ENCODE assay signal across 25 mouse cellular contexts in the genomic region with DNA sequence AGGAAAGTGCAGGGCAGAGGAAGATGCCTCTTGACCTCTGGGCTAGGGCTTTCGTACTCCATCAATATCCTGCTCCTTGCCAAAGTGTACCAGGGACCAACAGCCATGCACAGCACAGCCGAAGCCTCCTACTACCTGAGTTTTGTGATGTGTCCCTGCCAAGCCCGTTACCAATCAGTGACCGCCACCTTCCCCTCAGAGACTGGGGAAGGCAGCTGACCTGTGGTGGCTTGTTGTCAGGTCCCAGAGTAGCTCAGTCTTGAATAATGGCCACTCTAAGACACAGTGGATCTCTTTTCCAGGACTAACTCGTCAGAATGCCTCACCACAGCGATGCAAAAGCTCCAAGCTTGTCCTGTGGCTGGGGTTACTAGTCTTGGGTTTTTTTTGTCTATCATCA. TPM values are rescaled to one million over a fixed set of nuclear protein-coding genes. Genes with fewer than 3 reads are reported as not detected.
DNase-seq lines count a peak whose midpoint lies in the region; ATAC-seq and TF ChIP-seq lines count a peak whose summit lies in the region.
"Had no signal": no experiment of that assay in that cellular context is flagged by ENCODE, and none has a peak within 500 bp of the region (broad histone marks: within the 10 kb centered on the region; RNA-seq: fewer than 3 reads in every experiment).

No protein-coding gene starts in this region.

- no peaks in the 10 kb centered on the region for H3K36me3 ChIP-seq in kidney, adult 2 months (ENCODE audit: control insufficient read depth, insufficient read depth, low read length)
- no peaks in the 10 kb centered on the region for H3K36me3 ChIP-seq in liver, postnatal 0 days (replicated peaks; ENCODE audit: insufficient read depth, low read length)
- H3K36me3 ChIP-seq: embryonic facial prominence, embryonic 13.5 days; embryonic facial prominence, embryonic 15.5 days; forebrain, embryonic 12.5 days; G1E had no signal

- H3K4me1 ChIP-seq in kidney, adult 2 months (ENCODE audit: control insufficient read depth, insufficient read depth, low read length) = peaks cover 12% of the 10 kb centered on the region; the same call in 1 of the 2 replicates
- peaks cover 13% of the 10 kb centered on the region; the same call in 1 of the 2 replicates for H3K4me1 ChIP-seq in liver, postnatal 0 days (ENCODE audit: insufficient read depth)
- H3K4me1 ChIP-seq: embryonic facial prominence, embryonic 13.5 days; embryonic facial prominence, embryonic 15.5 days; forebrain, embryonic 12.5 days had no signal

- no peak overlapping the region for H3K4me3 ChIP-seq in kidney, adult 2 months (ENCODE audit: insufficient read depth, low read depth, low read length)
- H3K4me3 ChIP-seq in liver, postnatal 0 days (ENCODE audit: low read depth, low read length) = no peak overlapping the region
- H3K4me3 ChIP-seq: embryonic facial prominence, embryonic 13.5 days; embryonic facial prominence, embryonic 15.5 days; erythroblast, embryonic 14.5 days; forebrain, embryonic 12.5 days had no signal

- H3K27me3 ChIP-seq in kidney, adult 2 months (replicated peaks; ENCODE audit: control insufficient read depth, insufficient read depth, low read length) = no peaks in the 10 kb centered on the region
- no peaks in the 10 kb centered on the region for H3K27me3 ChIP-seq in liver, postnatal 0 days (ENCODE audit: insufficient read depth, low read length)
- H3K27me3 ChIP-seq: embryonic facial prominence, embryonic 13.5 days; embryonic facial prominence, embryonic 15.5 days; forebrain, embryonic 12.5 days; Patski had no signal

- no peaks in the 10 kb centered on the region for H3K9me3 ChIP-seq in liver, postnatal 0 days (ENCODE audit: low read length)
- H3K9me3 ChIP-seq: embryonic facial prominence, embryonic 13.5 days; embryonic facial prominence, embryonic 15.5 days; forebrain, embryonic 12.5 days; G1E had no signal

- H3K4me2 ChIP-seq in liver, postnatal 0 days (ENCODE audit: low read depth, low read length) = no peak overlapping the region
- H3K4me2 ChIP-seq: embryonic facial prominence, embryonic 13.5 days; embryonic facial prominence, embryonic 15.5 days; forebrain, embryonic 12.5 days had no signal

- no peak for TF ChIP-seq EP300 in liver, postnatal 0 days (IDR thresholded peaks at IDR 0.05; ENCODE audit: low read depth)

- no peak for TF ChIP-seq POLR2A in kidney, adult 2 months (IDR thresholded peaks at IDR 0.05; ENCODE audit: low read depth, low read length)

- intact Hi-C loops in heart, postnatal 14 days (cut with DNase I) = no loop called here

- H3K27ac ChIP-seq in kidney, adult 2 months (ENCODE audit: insufficient read depth, low read depth, low read length) = peak overlapping the region; percentile 13; the same call in 1 of the 2 replicates
- peak overlapping the region; percentile 83 for H3K27ac ChIP-seq in liver, postnatal 0 days (ENCODE audit: low read depth)
- H3K27ac ChIP-seq: embryonic facial prominence, embryonic 13.5 days; embryonic facial prominence, embryonic 15.5 days; forebrain, embryonic 12.5 days had no signal

- WGBS in kidney, adult 2 months = 83% methylated on average over 6 of the region's 6 CpGs
- WGBS in liver, postnatal 0 days (ENCODE audit: insufficient replicate concordance) = 71% methylated on average over 6 of the region's 6 CpGs

- peak; percentile 66 for DNase-seq in heart, adult 11 months
- DNase-seq in heart, postnatal 14 days = no peak
- DNase-seq in kidney, adult 2 months = no peak
- no peak for DNase-seq in kidney, postnatal 25 days
- no peak for DNase-seq in liver, postnatal 0 days
- DNase-seq in liver = no peak
- DNase-seq: adrenal gland, adult 2 months; adrenal gland, postnatal 10 days; adrenal gland, postnatal 25 days; cerebellum, adult 11 months; cerebellum, adult 18-20 months; cerebellum, adult 8-10 months; cerebellum, adult 9-11 months; cerebellum, postnatal 14 days; cerebellum, postnatal 36 days; embryo, embryonic 11 days had no signal

- TF ChIP-seq CTCF in kidney, adult 2 months (conservative IDR thresholded peaks at IDR 0.05; ENCODE audit: insufficient read depth, insufficient read length, low read depth, low read length) = no peak
- TF ChIP-seq CTCF in liver, postnatal 0 days (IDR thresholded peaks at IDR 0.05; ENCODE audit: low read depth) = no peak

- ATAC-seq in liver, postnatal 0 days = peak; percentile 12; the same call in 1 of the 2 replicates
- ATAC-seq in activated CD4-positive, CD25-positive, alpha-beta regulatory T cell, adult 4 months = no peak
- ATAC-seq: forebrain, embryonic 14.5 days; forebrain, embryonic 16.5 days; Patski had no signal

- no peak overlapping the region for H3K9ac ChIP-seq in liver, postnatal 0 days (replicated peaks)
- H3K9ac ChIP-seq: embryonic facial prominence, embryonic 13.5 days; embryonic facial prominence, embryonic 15.5 days; forebrain, embryonic 12.5 days had no signal

RNA-seq across cellular contexts. Expression of gene Mturn, which starts 45.4 kb away (rescaled TPM):
- total RNA-seq in heart, postnatal 14 days (2021) = 10 to 100 TPM; 11.8 to 12.0 TPM
- polyA plus RNA-seq in kidney, adult 2 months (2012; rRNA removed) = 23.9 and 25.9 TPM in 2 replicates
- 1.8 and 4.0 TPM in 2 replicates for polyA plus RNA-seq in liver, postnatal 0 days (2015; fragmentation: Nextera tagmentation; extraction: Ambion mirVana)
- 10 to 100 TPM; 10.8 to 16.6 TPM for polyA plus RNA-seq in activated CD4-positive, CD25-positive, alpha-beta regulatory T cell, adult 4 months (2017; shearing (Covaris generic))
